Mouse (Mus musculus) small intestine, adult 2 months (tissue): ENCODE data around the gene Ncoa3. TPM values are rescaled to one million over a fixed set of nuclear protein-coding genes. Genes with fewer than 3 reads are reported as not detected.

ENCODE experiments used
- H3K27ac ChIP-seq: fragments of 200-500 bp; 2 replicates; pipeline ENCODE4 v1.5.1; 2012; ENCODE audit warnings: low read depth, low read length, control low read depth, inconsistent platforms; ENCODE audit not compliant: insufficient read depth
- H3K27me3 ChIP-seq: fragments of 200-500 bp; 2 replicates; pipeline ENCODE4 v1.6.1; 2012; ENCODE audit warnings: mild to moderate bottlenecking, moderate library complexity, low read length, inconsistent platforms; ENCODE audit not compliant: control insufficient read depth, insufficient read depth
- H3K36me3 ChIP-seq: fragments of 200-500 bp; 2 replicates; pipeline ENCODE4 v1.6.1; 2012; ENCODE audit warnings: mild to moderate bottlenecking, low read length, control low read depth, inconsistent platforms; ENCODE audit not compliant: control insufficient read depth, insufficient read depth
- H3K4me1 ChIP-seq: fragments of 200-500 bp; 2 replicates; pipeline ENCODE4 v1.6.1; 2012; ENCODE audit warnings: low read length, inconsistent platforms, mixed read lengths; ENCODE audit not compliant: control insufficient read depth, insufficient read depth, insufficient read length
- H3K4me3 ChIP-seq: fragments of 200-500 bp; 2 replicates; pipeline ENCODE4 v1.5.1; 2012; ENCODE audit warnings: low read depth, mild to moderate bottlenecking, control low read depth, inconsistent platforms, low read length, moderate library complexity
- CTCF ChIP-seq: fragments of 200-500 bp; IDR thresholded peaks from 2 replicates; pipeline ENCODE4 v1.5.1; 2012; ENCODE audit warnings: low read depth, mild to moderate bottlenecking, control low read depth, inconsistent platforms, low read length, moderate library complexity, mixed read lengths; ENCODE audit not compliant: insufficient replicate concordance, insufficient read length; ENCODE audit errors: extremely low read depth
- POLR2A ChIP-seq: fragments of 200-500 bp; IDR thresholded peaks from 2 replicates; pipeline ENCODE4 v1.6.1; 2012; ENCODE audit warnings: low read depth, mild to moderate bottlenecking, control low read depth, inconsistent platforms, low read length, moderate library complexity
- WGBS: fragments of 180-500 bp; shearing (Covaris S2); methylation state at CpG from one replicate; pipeline ENCODE4 v1.1.7; 2018; 5-methylcytosine and 5-hydroxymethylcytosine counted together
- polyA plus RNA-seq: library from polyadenylated mRNA; depleted of rRNA; stranded (reverse); fragments of >200 nt; gene quantifications from 2 replicates; pipeline ENCODE4 v1.2.3, GENCODE M21; 2012

Ncoa3 gene
- polyA plus RNA-seq, 1 experiment: 20.1 TPM

DNA sequence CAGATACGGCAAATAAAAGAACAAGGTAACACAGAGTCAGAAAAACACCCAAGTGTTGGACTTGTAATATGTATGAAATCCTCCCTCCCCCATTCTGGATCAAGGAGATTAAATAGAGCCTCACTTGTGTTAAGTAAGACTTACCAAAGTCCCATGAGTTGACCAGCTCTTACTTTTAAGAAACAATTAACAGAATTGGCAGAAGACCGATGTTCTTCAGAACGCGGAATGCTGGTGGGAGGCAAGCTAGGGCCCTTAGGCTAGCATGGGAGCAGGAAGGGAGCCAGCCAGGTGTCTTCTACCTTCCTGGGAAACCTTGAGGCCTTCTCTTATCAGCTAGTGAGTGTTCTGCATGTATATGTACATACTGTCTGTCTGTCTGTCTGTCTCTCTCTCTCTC is 55.5 kb downstream of the Ncoa3 start:
- TF ChIP-seq POLR2A: no peak
- no peak for TF ChIP-seq CTCF
- peaks cover 53% of the 10 kb centered on the region for H3K36me3 ChIP-seq
- H3K4me3 ChIP-seq: no peak overlapping the region
- WGBS: 91% methylated on average over 4 of the region's 4 CpGs
- H3K4me1 ChIP-seq: peaks cover 4% of the 10 kb centered on the region; the same call in 1 of the 2 replicates
- no peaks in the 10 kb centered on the region for H3K27me3 ChIP-seq
- H3K27ac ChIP-seq: no peak overlapping the region

DNA sequence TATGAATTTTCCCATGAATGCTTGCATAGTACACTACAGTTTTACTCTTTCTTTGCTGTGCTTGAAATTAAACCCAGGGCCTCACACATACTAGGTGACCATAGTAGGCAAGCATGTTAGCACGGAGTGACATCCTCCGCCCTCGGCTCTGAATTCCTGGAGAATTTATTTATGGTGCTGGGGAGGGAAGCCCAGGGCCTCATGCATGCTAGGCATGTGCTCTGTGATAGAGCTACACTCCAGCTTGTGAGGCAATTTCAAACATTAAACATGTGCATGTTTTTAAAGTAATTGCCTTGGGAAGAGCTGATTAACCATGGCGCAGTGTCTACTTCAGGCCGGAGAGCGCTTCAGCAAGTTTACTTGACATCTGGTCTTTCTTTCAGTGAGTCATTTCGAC is 56.4 kb downstream of the Ncoa3 start:
- H3K27ac ChIP-seq: no peak overlapping the region
- H3K27me3 ChIP-seq: no peaks in the 10 kb centered on the region
- TF ChIP-seq CTCF (no peak), POLR2A (no peak)
- no peak overlapping the region for H3K4me3 ChIP-seq
- peaks cover 61% of the 10 kb centered on the region for H3K36me3 ChIP-seq
- peaks cover 4% of the 10 kb centered on the region; the same call in 1 of the 2 replicates for H3K4me1 ChIP-seq
- WGBS: 85% methylated on average over 7 of the region's 7 CpGs

DNA sequence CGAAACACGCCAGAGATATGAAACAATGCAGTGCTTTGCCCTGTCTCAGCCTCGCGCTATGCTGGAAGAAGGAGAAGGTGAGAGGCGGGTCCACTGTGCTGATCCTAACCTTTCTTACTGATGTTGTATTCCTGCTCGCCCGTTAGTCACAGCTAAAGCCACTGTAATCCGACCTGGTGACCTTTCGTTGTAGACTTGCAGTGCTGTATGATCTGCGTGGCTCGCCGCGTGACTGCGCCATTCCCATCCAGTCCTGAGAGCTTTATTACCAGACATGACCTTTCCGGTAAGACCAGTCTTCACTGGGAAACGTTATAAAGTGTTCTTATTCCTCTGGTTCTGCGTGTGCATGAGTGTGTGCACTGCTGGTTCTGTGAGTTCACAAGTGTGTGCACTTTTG is 59.0 kb downstream of the Ncoa3 start:
- 92% methylated on average over 17 of the region's 17 CpGs for WGBS
- Histone ChIP-seq H3K4me1 (no peaks in the 10 kb centered on the region), H3K36me3 (peaks cover 83% of the 10 kb centered on the region), H3K4me3 (no peak overlapping the region), H3K27ac (no peak overlapping the region), H3K27me3 (no peaks in the 10 kb centered on the region)
- no peak for TF ChIP-seq POLR2A
- TF ChIP-seq CTCF: no peak

DNA sequence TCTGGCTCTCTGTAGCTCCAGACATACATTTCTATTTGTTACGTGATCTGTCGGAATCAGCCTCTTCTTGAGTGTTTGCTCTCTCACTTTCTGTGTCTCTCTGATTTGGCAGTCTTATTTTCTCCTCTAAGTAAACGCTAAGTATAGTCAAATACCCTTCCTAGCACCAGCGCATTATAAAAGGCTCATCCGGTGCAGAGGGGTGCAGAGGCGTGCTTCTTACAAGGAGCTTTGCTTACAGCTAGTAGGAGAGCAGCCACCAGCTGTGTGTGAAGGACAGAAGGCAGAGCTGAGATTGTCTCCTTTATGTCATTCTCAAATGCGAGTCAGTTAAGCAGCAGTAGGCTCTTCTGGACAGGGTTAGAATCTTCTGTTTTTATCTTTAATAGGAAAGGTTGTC is 59.5 kb downstream of the Ncoa3 start:
- Histone ChIP-seq H3K4me1 (no peaks in the 10 kb centered on the region), H3K4me3 (no peak overlapping the region), H3K27ac (no peak overlapping the region), H3K27me3 (no peaks in the 10 kb centered on the region), H3K36me3 (peaks cover 86% of the 10 kb centered on the region)
- TF ChIP-seq CTCF: no peak
- no peak for TF ChIP-seq POLR2A
- 93% methylated on average over 7 of the region's 7 CpGs for WGBS

DNA sequence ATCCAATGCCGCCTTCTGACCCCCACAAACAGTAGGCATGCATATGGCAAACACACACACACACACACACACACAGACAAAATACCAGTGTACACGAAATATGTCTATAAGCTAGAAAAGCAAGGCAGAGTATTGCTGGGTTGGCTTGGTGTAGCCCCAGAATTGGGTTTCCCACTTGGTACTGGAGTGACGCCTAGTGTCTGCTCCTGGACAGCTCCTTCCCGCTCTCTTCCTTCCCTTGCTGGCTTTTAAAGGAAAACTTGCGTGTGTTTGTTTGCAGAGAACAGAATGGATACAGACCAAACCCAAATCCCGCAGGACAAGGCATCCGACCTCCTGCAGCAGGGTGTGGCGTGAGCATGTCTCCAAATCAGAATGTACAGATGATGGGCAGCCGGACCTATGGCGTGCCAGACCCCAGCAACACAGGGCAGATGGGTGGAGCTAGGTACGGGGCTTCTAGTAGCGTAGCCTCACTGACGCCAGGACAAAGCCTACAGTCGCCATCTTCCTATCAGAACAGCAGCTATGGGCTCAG is 61.6 kb downstream of the Ncoa3 start:
- Histone ChIP-seq H3K4me3 (no peak overlapping the region), H3K27ac (no peak overlapping the region), H3K36me3 (peaks cover 76% of the 10 kb centered on the region), H3K4me1 (no peaks in the 10 kb centered on the region), H3K27me3 (no peaks in the 10 kb centered on the region)
- TF ChIP-seq POLR2A: no peak
- no peak for TF ChIP-seq CTCF
- WGBS: 95% methylated on average over 14 of the region's 14 CpGs

DNA sequence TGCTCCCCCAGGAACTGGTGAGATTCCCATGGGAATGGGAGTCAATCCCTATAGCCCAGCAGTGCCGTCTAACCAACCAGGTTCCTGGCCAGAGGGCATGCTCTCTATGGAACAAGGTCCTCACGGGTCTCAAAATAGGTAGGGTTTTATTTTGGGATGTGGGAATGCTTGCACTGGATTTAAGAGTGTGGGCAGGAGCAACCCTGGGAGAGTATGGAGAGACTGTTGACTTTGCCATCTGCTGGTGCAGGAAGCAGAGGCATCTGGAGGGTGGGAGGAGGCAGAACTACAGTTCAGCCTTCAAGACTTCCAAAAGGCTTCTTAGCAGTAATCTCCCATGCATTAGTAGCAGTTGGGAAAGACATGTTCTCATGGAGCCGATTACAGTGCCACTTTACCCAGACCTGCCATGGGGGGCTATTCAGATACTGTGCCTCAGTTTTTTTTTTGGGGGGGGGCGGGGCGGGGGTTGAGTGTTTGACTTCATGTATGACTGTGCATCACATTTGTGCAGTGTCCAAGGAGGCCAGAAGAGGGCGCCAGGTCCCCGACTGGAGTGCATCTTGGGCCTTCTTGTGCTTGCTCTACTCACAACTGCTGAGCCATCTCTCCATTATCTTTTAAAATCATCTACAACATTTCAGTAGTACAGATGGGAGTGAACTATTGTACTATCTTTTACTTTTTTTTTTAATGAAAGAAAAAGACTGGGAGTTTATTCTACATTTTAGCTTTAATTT is 67.4 kb downstream of the Ncoa3 start:
- Histone ChIP-seq H3K36me3 (peaks cover 69% of the 10 kb centered on the region), H3K4me3 (no peak overlapping the region)
- WGBS: 81% methylated on average over 7 of the region's 7 CpGs

GRCm38 (mm10) chr2:166062008-166062407 is 69.6 kb downstream of the Ncoa3 start:
- Histone ChIP-seq H3K27me3 (no peaks in the 10 kb centered on the region), H3K4me1 (no peaks in the 10 kb centered on the region), H3K4me3 (no peak overlapping the region), H3K27ac (no peak overlapping the region), H3K36me3 (peaks cover 72% of the 10 kb centered on the region)
- WGBS: 88% methylated on average over 1 of the region's 1 CpGs
- TF ChIP-seq POLR2A: no peak
- TF ChIP-seq CTCF: no peak

More for the DNA sequence above, 67.4 kb downstream of the Ncoa3 start:
- TF ChIP-seq CTCF: peak; percentile 59; the same call in 1 of the 2 replicates
- no peak for TF ChIP-seq POLR2A
- H3K27me3 ChIP-seq: no peaks in the 10 kb centered on the region
- H3K27ac ChIP-seq: no peak overlapping the region
- no peaks in the 10 kb centered on the region for H3K4me1 ChIP-seq
